Mouse (Mus musculus): Measurements from ENCODE around the gene Scnm1.

Scnm1 gene

DNA sequence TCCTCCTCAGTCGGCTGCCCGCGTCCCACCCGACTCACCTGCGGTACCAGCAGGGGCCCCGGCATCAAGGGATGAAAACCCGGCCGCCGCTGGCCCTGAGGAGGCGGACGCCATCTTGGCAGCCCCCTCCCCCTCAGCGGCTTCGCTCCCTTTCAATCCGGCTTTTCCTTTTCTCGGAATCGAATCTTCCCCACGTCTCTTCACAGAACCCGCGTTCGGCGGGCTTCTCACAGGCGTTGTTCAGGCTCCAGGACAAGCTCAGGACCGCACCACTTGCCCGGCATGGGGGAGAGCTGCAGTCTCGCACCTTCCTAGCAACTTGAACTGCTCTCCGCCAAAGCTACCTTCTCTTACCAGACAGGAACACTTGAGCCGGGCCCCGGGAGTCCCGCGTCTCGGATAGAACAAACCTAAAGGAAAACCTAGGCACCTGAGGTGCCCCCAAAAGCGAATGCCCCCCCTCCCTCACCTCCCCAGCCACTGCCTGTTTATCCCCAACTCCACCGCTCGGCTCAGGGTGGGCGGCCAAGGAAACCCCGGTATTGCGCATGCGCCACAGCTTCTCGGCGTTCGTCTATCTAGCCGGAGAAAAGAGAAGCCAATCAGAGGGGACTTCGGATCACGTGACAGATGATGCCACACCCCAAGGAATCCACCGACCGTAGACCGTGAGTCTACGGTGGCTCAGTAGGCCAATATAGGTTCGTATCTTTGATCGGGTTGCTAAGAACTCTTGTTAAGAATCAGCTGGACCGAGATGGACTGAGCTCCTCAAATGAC lies 27.3 kb downstream of the Scnm1 start, which contains the start of gene Pip5k1a:
Pip5k1a (minus strand) TSS at position 593 of the 780 bp plus-strand sequence.
- peak; percentile 95 for DNase-seq (ENCODE audit: low spot score)

DNA sequence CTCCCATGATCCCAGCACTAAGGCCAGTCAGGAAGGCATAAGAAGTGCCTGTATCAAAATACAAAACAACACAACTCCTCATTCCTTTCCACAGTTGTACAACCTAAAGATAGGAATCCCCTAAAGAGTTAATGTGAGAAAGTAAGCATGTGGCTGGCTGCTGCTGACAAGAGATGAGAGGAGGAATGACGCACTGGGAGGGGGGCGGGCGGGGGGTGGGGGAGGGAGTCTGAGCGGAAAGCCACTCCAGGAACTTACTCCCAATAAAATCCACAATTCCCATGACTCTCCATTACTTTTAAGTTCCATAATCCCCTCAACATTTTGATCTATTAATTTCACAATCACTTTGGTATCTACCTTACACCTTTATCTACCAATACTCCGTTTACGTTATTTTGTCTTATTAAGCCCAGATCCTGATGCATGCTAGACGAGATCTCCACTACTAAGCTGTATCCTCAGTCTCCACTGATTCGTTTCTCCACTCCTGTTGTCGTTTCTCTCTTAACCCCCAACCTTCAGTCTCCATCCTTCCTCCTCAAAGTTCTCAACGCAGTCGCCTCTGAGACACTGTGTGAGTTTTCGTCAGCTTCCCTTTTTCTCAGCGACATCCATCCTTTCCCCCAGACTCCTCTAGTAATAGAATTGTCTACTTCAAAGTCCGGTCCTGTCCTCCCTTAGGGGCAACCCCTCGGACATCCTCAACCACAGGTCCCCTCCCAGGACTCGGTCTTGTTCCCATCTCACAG lies 28.0 kb downstream of the Scnm1 start:
- DNase-seq (ENCODE audit: low spot score), result no peak

DNA sequence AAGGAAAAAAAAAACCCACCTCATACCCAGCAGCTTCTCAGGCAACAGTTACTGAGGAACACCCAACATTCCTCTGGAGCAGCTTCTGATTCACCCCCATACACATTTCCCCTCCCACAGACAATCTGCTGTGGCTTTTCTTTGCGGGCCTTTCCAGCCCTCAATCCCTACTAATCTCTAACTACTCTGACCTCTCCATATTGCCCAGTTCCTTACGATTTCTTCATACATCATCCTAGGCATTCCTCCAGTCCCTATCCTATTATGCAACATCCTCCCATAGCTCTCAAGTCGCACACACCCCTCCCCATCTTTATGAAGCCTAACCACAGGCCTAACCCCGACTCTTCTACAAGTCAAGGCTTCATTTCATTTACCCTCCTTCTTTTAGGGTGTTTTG lies 28.7 kb downstream of the Scnm1 start:
- DNase-seq (ENCODE audit: low spot score), result no peak

DNA sequence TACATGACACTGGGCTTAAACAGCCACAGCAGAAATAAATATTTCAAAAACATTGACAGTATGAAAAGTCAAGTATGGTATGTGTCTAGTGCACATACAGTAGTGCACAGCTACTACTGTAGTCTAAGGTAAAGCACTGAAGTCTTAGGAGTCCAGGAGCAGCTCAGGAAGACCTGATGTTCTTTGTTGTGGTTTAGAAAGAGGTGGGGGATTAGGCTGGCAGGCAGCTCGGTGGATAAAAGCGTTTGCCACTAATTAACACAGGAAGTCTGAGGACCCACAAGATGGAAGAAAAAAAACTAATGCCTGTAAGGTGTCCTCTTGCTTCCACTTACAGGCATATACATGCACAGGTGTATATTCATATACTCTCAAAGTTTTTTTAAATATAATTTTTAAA lies 33.0 kb downstream of the Scnm1 start:
- no peak for DNase-seq (ENCODE audit: low spot score)

DNA sequence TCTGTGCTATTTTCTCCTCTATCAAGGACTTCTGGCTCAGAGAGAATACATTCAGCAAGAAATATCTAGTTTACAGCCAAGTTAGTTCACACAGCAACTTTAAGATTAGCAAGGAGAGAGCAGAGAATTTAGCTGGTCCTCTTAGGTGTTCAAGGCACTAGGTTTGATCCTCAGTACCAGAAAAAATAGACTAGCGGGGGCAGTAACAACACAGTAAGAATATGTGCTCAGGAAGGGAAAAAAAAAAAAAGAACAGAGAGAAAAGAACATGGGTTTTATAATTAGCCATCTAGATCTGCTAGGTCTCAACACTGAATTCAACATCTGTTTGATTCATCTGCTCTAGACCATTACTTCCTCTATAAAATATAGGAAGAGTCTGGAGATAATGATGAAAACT lies 45.7 kb downstream of the Scnm1 start:
- no peak for DNase-seq (ENCODE audit: low spot score)

Measured in urinary bladder, postnatal 14 days (tissue).